Mouse (Mus musculus) lung, postnatal 4 days (tissue): Measurements from ENCODE around the gene Gm13283.
"Not testable (repeated sequence)": the region's sequence is repeated elsewhere in the genome, so short reads cannot be mapped to it uniquely, and the experiment has no call there.

Source experiments
- DNase-seq, 2 experiments: peaks; one replicate each; pipeline ENCODE4 v3.0.0; 2021

Gene Gm13283

GRCm38 (mm10) chr4:88763384-88764018 is 3.6 kb downstream of the Gm13283 start:
- DNase-seq: peak; percentile 66 to 88

GRCm38 (mm10) chr4:88773534-88773933 is 13.6 kb downstream of the Gm13283 start, which contains the start of gene Gm13290:
Gene Gm13290, plus strand, starts transcription at chr4:88773834.
- not testable (repeated sequence) for DNase-seq

- not testable (repeated sequence) for DNase-seq
Observed at GRCm38 (mm10) chr4:88776622-88777021, 16.7 kb downstream of the Gm13283 start, which contains the start of gene Gm13289. Gene Gm13289, plus strand, starts transcription at chr4:88776922.

GRCm38 (mm10) chr4:88779550-88779949 is 19.6 kb downstream of the Gm13283 start, which contains the start of gene Gm13272:
Gene Gm13272, plus strand, starts transcription at chr4:88779850.
- DNase-seq: not testable (repeated sequence)

- not testable (repeated sequence) for DNase-seq
Observed at GRCm38 (mm10) chr4:88780320-88780719, 20.4 kb downstream of the Gm13283 start.

- not testable (repeated sequence) for DNase-seq
Observed at GRCm38 (mm10) chr4:88781831-88782230, 21.9 kb downstream of the Gm13283 start, which contains the start of gene Ifnz. Gene Ifnz, plus strand, starts transcription at chr4:88782131.

- DNase-seq: peak; percentile 39 to 74
Observed at GRCm38 (mm10) chr4:88782335-88782734, 22.4 kb downstream of the Gm13283 start.

GRCm38 (mm10) chr4:88785409-88785808 is 25.5 kb downstream of the Gm13283 start, which contains the start of gene Gm13276:
Gene Gm13276, plus strand, starts transcription at chr4:88785709.
- DNase-seq: not testable (repeated sequence)

GRCm38 (mm10) chr4:88788402-88788801 is 28.5 kb downstream of the Gm13283 start, which contains the start of gene Gm13277:
Gene Gm13277, plus strand, starts transcription at chr4:88788632.
- peak; percentile 82 to 88 for DNase-seq

- not testable (repeated sequence) for DNase-seq
Observed at GRCm38 (mm10) chr4:88791250-88791649, 31.3 kb downstream of the Gm13283 start, which contains the start of gene Gm13278. Gene Gm13278, plus strand, starts transcription at chr4:88791550.

- DNase-seq: peak; percentile 77 to 81
Observed at GRCm38 (mm10) chr4:88793936-88794675, 34.2 kb downstream of the Gm13283 start, which contains the start of gene Gm13275. Gene Gm13275, plus strand, starts transcription at chr4:88794487.

GRCm38 (mm10) chr4:88797097-88797496 is 37.2 kb downstream of the Gm13283 start, which contains the start of gene Gm13279:
Gene Gm13279, plus strand, starts transcription at chr4:88797397.
- DNase-seq: not testable (repeated sequence)

GRCm38 (mm10) chr4:88799365-88799764 is 39.4 kb downstream of the Gm13283 start, which contains the start of gene Gm13285:
Gene Gm13285, plus strand, starts transcription at chr4:88799665.
- DNase-seq: not testable (repeated sequence)

- not testable (repeated sequence) for DNase-seq
Observed at GRCm38 (mm10) chr4:88802954-88803353, 43.0 kb downstream of the Gm13283 start, which contains the start of gene Gm13287. Gene Gm13287, plus strand, starts transcription at chr4:88803254.

- not testable (repeated sequence) for DNase-seq
Observed at GRCm38 (mm10) chr4:88805231-88805630, 45.3 kb downstream of the Gm13283 start, which contains the start of gene Gm13288. Gene Gm13288, plus strand, starts transcription at chr4:88805531.

GRCm38 (mm10) chr4:88805761-88806160 is 45.8 kb downstream of the Gm13283 start:
- DNase-seq: peak; percentile 55 to 78
